Mouse (Mus musculus): ENCODE results near the gene Pde4c. TPM values are rescaled to one million over a fixed set of nuclear protein-coding genes. Genes with fewer than 3 reads are reported as not detected.

Gene Pde4c
- total and polyA plus RNA-seq, 3 experiments = 2.3 to 6.5 (median 4.7) TPM

GRCm38 (mm10) chr8:70765838-70766570, 42.5 kb downstream of the Pde4c start (continued):
- TF ChIP-seq E2F4 (IDR thresholded peaks at IDR 0.05; ENCODE audit: insufficient replicate concordance, low read depth, low read length) (no peak), MYC (IDR thresholded peaks at IDR 0.05; ENCODE audit: low read depth, low read length) (peak; percentile 69; the same call in 1 of the 2 replicates), CHD2 (IDR thresholded peaks at IDR 0.05; ENCODE audit: low read length) (no peak), JUN (IDR thresholded peaks at IDR 0.05; ENCODE audit: insufficient read depth, low read depth, low read length) (no peak), ZNF384 (IDR thresholded peaks at IDR 0.05; ENCODE audit: low read depth, low read length) (no peak), JUND (conservative IDR thresholded peaks at IDR 0.05; ENCODE audit: low read depth, low read length) (no peak), RAD21 (IDR thresholded peaks at IDR 0.05; ENCODE audit: low read depth, low read length) (no peak), ZMIZ1 (IDR thresholded peaks at IDR 0.05; ENCODE audit: low read depth, low read length) (no peak), ELF1 (IDR thresholded peaks at IDR 0.05; ENCODE audit: low read depth, low read length) (peak; percentile 69), HCFC1 (IDR thresholded peaks at IDR 0.05; ENCODE audit: low read depth, low read length) (no peak), NELFE (IDR thresholded peaks at IDR 0.05; ENCODE audit: low read depth, low read length) (no peak), EP300 (IDR thresholded peaks at IDR 0.05; ENCODE audit: low read length) (no peak), CHD1 (IDR thresholded peaks at IDR 0.05; ENCODE audit: low read depth, low read length) (0 out of 2 replicates have a peak, but pooled peaks have one; percentile 35), ZC3H11A (IDR thresholded peaks at IDR 0.05; ENCODE audit: low read depth, low read length) (no peak), BHLHE40 (IDR thresholded peaks at IDR 0.05; ENCODE audit: low read depth, low read length) (peak; percentile 94), TBP (conservative IDR thresholded peaks at IDR 0.05; ENCODE audit: low read depth, low read length) (no peak), MAZ (IDR thresholded peaks at IDR 0.05; ENCODE audit: low read depth, low read length) (0 out of 2 replicates have a peak, but pooled peaks have one; percentile 14)

- peaks cover 31 to 75% of the 10 kb centered on the region in 2 experiments for H3K4me1 ChIP-seq (ENCODE audit: control insufficient read depth in 1 of 2, insufficient read depth in 2 of 2)
- H3K27ac ChIP-seq (ENCODE audit: insufficient read depth, low read depth) = peak overlapping the region; percentile 75
- in situ Hi-C loops (cut with MboI; ENCODE audit: low pct_ligation_motif_present, low pct_unique_long_range_greater_than_20kb, low sequenced_read_pairs) (loop anchor here (5.0 kb wide), 1 partner anchor 35 kb away; no protein-coding TSS in a partner anchor), dilution Hi-C loops (cut with MboI; ENCODE audit: extremely low pct_ligation_motif_present, extremely low pct_unique_long_range_greater_than_20kb, low sequenced_read_pairs) (no loop called here)
- H3K27me3 ChIP-seq (replicated peaks) = no peaks in the 10 kb centered on the region
- no peaks in the 10 kb centered on the region for H3K9me3 ChIP-seq (replicated peaks; ENCODE audit: low read length)
- H3K36me3 ChIP-seq (replicated peaks in 1 of 2; ENCODE audit: control insufficient read depth in 1 of 2, insufficient read depth in 1 of 2, low read length in 1 of 2) = peaks cover 39 to 69% of the 10 kb centered on the region in 2 experiments
- H3K79me2 ChIP-seq (replicated peaks; ENCODE audit: control insufficient read depth, extremely low read depth, insufficient read depth, poor library complexity, severe bottlenecking) = no peaks in the 10 kb centered on the region
- peak; percentile 88 for DNase-seq (ENCODE audit: extremely low read depth)
- H3K4me3 ChIP-seq (replicated peaks in 1 of 3; ENCODE audit: low read depth in 2 of 3, low read length in 2 of 3, poor library complexity in 1 of 3) = peak overlapping the region; percentile 62 to 69 (median 65)
- peak overlapping the region; percentile 41 for H3K9ac ChIP-seq (ENCODE audit: insufficient read depth, low read depth)
- H3K4me2 ChIP-seq (ENCODE audit: insufficient read depth, low read depth, poor library complexity, severe bottlenecking) = peak overlapping the region; percentile 69
- TF ChIP-seq MXI1 (IDR thresholded peaks at IDR 0.05; ENCODE audit: low read depth, low read length) (no peak), SIN3A (IDR thresholded peaks at IDR 0.05; ENCODE audit: low read length) (no peak), MEF2A (IDR thresholded peaks at IDR 0.05; ENCODE audit: borderline replicate concordance, low read depth, low read length) (0 out of 2 replicates have a peak, but pooled peaks have one; percentile 28), ELF1 (IDR thresholded peaks at IDR 0.05; ENCODE audit: low read depth, low read length) (no peak), CTCF (conservative IDR thresholded peaks at IDR 0.05 in 1 of 2, IDR thresholded peaks at IDR 0.05 in 1 of 2; ENCODE audit: low read depth in 2 of 2, low read length in 2 of 2) (no peak), MYC (IDR thresholded peaks at IDR 0.05; ENCODE audit: low read depth, low read length) (peak; percentile 20; the same call in 1 of the 2 replicates), NELFE (IDR thresholded peaks at IDR 0.05; ENCODE audit: low read depth, low read length) (peak; percentile 90), IRF4 (IDR thresholded peaks at IDR 0.05; ENCODE audit: low read depth, low read length) (no peak), BHLHE40 (IDR thresholded peaks at IDR 0.05; ENCODE audit: low read depth, low read length) (peak; percentile 93), PAX5 (IDR thresholded peaks at IDR 0.05; ENCODE audit: low read length) (no peak), USF1 (IDR thresholded peaks at IDR 0.05; ENCODE audit: low read depth, low read length) (peak; percentile 67), ZNF384 (IDR thresholded peaks at IDR 0.05; ENCODE audit: low read depth, low read length) (no peak), TBP (conservative IDR thresholded peaks at IDR 0.05; ENCODE audit: low read depth, low read length) (peak; percentile 92), ETS1 (conservative IDR thresholded peaks at IDR 0.05; ENCODE audit: low read depth, low read length) (peak; percentile 35), RAD21 (IDR thresholded peaks at IDR 0.05; ENCODE audit: low read depth, low read length) (no peak), MAFK (IDR thresholded peaks at IDR 0.05; ENCODE audit: insufficient replicate concordance, low read length) (no peak), TCF12 (IDR thresholded peaks at IDR 0.05; ENCODE audit: low read depth, low read length) (peak; percentile 57; the same call in 1 of the 2 replicates), ZKSCAN1 (IDR thresholded peaks at IDR 0.05; ENCODE audit: borderline replicate concordance, low read depth, low read length) (no peak), CHD1 (IDR thresholded peaks at IDR 0.05; ENCODE audit: low read depth, low read length) (no peak), RCOR1 (conservative IDR thresholded peaks at IDR 0.05; ENCODE audit: low read depth, low read length) (no peak), MAX (IDR thresholded peaks at IDR 0.05; ENCODE audit: low read length) (0 out of 2 replicates have a peak, but pooled peaks have one; percentile 52), MAZ (IDR thresholded peaks at IDR 0.05; ENCODE audit: low read depth, low read length) (peak; percentile 43; the same call in 1 of the 2 replicates), POLR2A (IDR thresholded peaks at IDR 0.05; ENCODE audit: low read depth, low read length) (peak; percentile 93), E2F4 (IDR thresholded peaks at IDR 0.05; ENCODE audit: insufficient replicate concordance, low read depth, low read length) (no peak), POLR2AphosphoS2 (IDR thresholded peaks at IDR 0.05; ENCODE audit: low read depth, low read length) (peak; percentile 86)
Observed at GRCm38 (mm10) chr8:70766571-70767440, 43.3 kb downstream of the Pde4c start.

Data from CH12.LX (cell line).